In genomic region chr12:50614341-50614740, GRCm38 (mm10) we compare ENCODE assay signal across 18 mouse cellular contexts. TPM values are rescaled to one million over a fixed set of nuclear protein-coding genes. Genes with fewer than 3 reads are reported as not detected.
A peak's percentile ranks its signal among the peaks of the same experiment; 100 is the strongest.
DNase-seq lines count a peak whose midpoint lies in the region; ATAC-seq and TF ChIP-seq lines count a peak whose summit lies in the region.
"Had no signal": no experiment of that assay in that cellular context is flagged by ENCODE, and none has a peak within 500 bp of the region (broad histone marks: within the 10 kb centered on the region; RNA-seq: fewer than 3 reads in every experiment).

No protein-coding gene starts in this region.

- no peak overlapping the region for H3K4me2 ChIP-seq in forebrain, postnatal 0 days (ENCODE audit: low read depth)
- no peak overlapping the region for H3K4me2 ChIP-seq in forebrain, embryonic 12.5 days
- H3K4me2 ChIP-seq in kidney, embryonic 14.5 days (replicated peaks; ENCODE audit: low read depth, low read length): no peak overlapping the region
- H3K4me2 ChIP-seq: embryonic facial prominence, embryonic 13.5 days; limb, embryonic 13.5 days; liver, embryonic 15.5 days; midbrain, embryonic 12.5 days had no signal

- H3K27me3 ChIP-seq in forebrain, postnatal 0 days (ENCODE audit: insufficient read depth, low read length): no peaks in the 10 kb centered on the region
- H3K27me3 ChIP-seq in forebrain, embryonic 12.5 days: no peaks in the 10 kb centered on the region
- no peaks in the 10 kb centered on the region for H3K27me3 ChIP-seq in heart, embryonic 10.5 days (ENCODE audit: insufficient read depth, poor library complexity, severe bottlenecking)
- no peaks in the 10 kb centered on the region for H3K27me3 ChIP-seq in kidney, embryonic 14.5 days (ENCODE audit: control insufficient read depth, insufficient read depth, low read length)
- H3K27me3 ChIP-seq: embryonic facial prominence, embryonic 13.5 days; limb, embryonic 13.5 days; liver, embryonic 15.5 days; midbrain, embryonic 12.5 days had no signal

- intact Hi-C loops in heart, postnatal 14 days (cut with DNase I): no loop called here

- H3K27ac ChIP-seq in forebrain, postnatal 0 days (ENCODE audit: low read depth, low read length): no peak overlapping the region
- H3K27ac ChIP-seq in forebrain, embryonic 12.5 days: no peak overlapping the region
- H3K27ac ChIP-seq in heart, embryonic 10.5 days: peak overlapping the region; percentile 36; the same call in 1 of the 2 replicates
- no peak overlapping the region for H3K27ac ChIP-seq in kidney, embryonic 14.5 days (ENCODE audit: low read depth, low read length)
- H3K27ac ChIP-seq: embryonic facial prominence, embryonic 13.5 days; hindbrain, postnatal 0 days; limb, embryonic 13.5 days; liver, embryonic 15.5 days; midbrain, embryonic 12.5 days had no signal

- H3K36me3 ChIP-seq in forebrain, postnatal 0 days (ENCODE audit: insufficient read depth): no peaks in the 10 kb centered on the region
- H3K36me3 ChIP-seq in forebrain, embryonic 12.5 days (replicated peaks): no peaks in the 10 kb centered on the region
- no peaks in the 10 kb centered on the region for H3K36me3 ChIP-seq in heart, embryonic 10.5 days
- no peaks in the 10 kb centered on the region for H3K36me3 ChIP-seq in kidney, embryonic 14.5 days (ENCODE audit: control insufficient read depth, insufficient read depth, low read length)
- H3K36me3 ChIP-seq: embryonic facial prominence, embryonic 13.5 days; G1E; limb, embryonic 13.5 days; liver, embryonic 15.5 days; midbrain, embryonic 12.5 days had no signal

- no peak for TF ChIP-seq CTCF in forebrain, postnatal 0 days (IDR thresholded peaks at IDR 0.05; ENCODE audit: low read depth)
- TF ChIP-seq CTCF in brain, embryonic 14.5 days (IDR thresholded peaks at IDR 0.05; ENCODE audit: borderline replicate concordance, extremely low read depth, insufficient read depth, insufficient read length): no peak

- no peak overlapping the region for H3K4me3 ChIP-seq in forebrain, postnatal 0 days (ENCODE audit: low read depth, low read length)
- no peak overlapping the region for H3K4me3 ChIP-seq in forebrain, embryonic 12.5 days (replicated peaks)
- H3K4me3 ChIP-seq in heart, embryonic 10.5 days: no peak overlapping the region
- no peak overlapping the region for H3K4me3 ChIP-seq in kidney, embryonic 14.5 days (ENCODE audit: low read length)
- H3K4me3 ChIP-seq: embryonic facial prominence, embryonic 13.5 days; limb, embryonic 13.5 days; liver, embryonic 15.5 days; midbrain, embryonic 12.5 days; myocyte had no signal

- no peak for DNase-seq in forebrain, postnatal 0 days
- DNase-seq in brain, embryonic 14.5 days (ENCODE audit: low read depth): peak; percentile 28
- DNase-seq in heart, embryonic 10.5 days (ENCODE audit: low spot score): no peak
- peak; percentile 4 to 6 for DNase-seq in heart, postnatal 14 days
- DNase-seq: kidney, adult 2 months; lung, postnatal 36 days; right cerebral cortex, postnatal 25 days; thymus, adult 18-20 months had no signal

- 40% methylated on average over 6 of the region's 6 CpGs for WGBS in forebrain, postnatal 0 days
- 54% methylated on average over 6 of the region's 6 CpGs for WGBS in forebrain, embryonic 12.5 days
- 9% methylated on average over 6 of the region's 6 CpGs for WGBS in heart, embryonic 10.5 days
- 69% methylated on average over 6 of the region's 6 CpGs for WGBS in kidney, embryonic 14.5 days

- peak; percentile 18; the same call in 1 of the 2 replicates for ATAC-seq in forebrain, postnatal 0 days
- no peak for ATAC-seq in forebrain, embryonic 12.5 days (ENCODE audit: low FRiP score)
- ATAC-seq in kidney, embryonic 14.5 days (ENCODE audit: low FRiP score, low TSS enrichment): no peak
- ATAC-seq in granulocyte monocyte progenitor cell, adult 5-6 weeks (replicated peaks; ENCODE audit: poor library complexity, severe bottlenecking): no peak
- ATAC-seq: hindbrain, postnatal 0 days had no signal

- H3K4me1 ChIP-seq in forebrain, postnatal 0 days (ENCODE audit: insufficient read depth): no peaks in the 10 kb centered on the region
- H3K4me1 ChIP-seq in forebrain, embryonic 12.5 days: peaks cover 3% of the 10 kb centered on the region; the same call in 1 of the 2 replicates
- peaks cover 7% of the 10 kb centered on the region for H3K4me1 ChIP-seq in heart, embryonic 10.5 days
- no peaks in the 10 kb centered on the region for H3K4me1 ChIP-seq in kidney, embryonic 14.5 days (ENCODE audit: control insufficient read depth, insufficient read depth, low read length)
- H3K4me1 ChIP-seq: embryonic facial prominence, embryonic 13.5 days; limb, embryonic 13.5 days; liver, embryonic 15.5 days; midbrain, embryonic 12.5 days had no signal

- H3K9me3 ChIP-seq in forebrain, postnatal 0 days (ENCODE audit: low read length): no peaks in the 10 kb centered on the region
- H3K9me3 ChIP-seq in forebrain, embryonic 12.5 days: no peaks in the 10 kb centered on the region
- H3K9me3 ChIP-seq in heart, embryonic 10.5 days: no peaks in the 10 kb centered on the region
- H3K9me3 ChIP-seq in kidney, embryonic 14.5 days (ENCODE audit: control insufficient read depth, low read length): no peaks in the 10 kb centered on the region
- H3K9me3 ChIP-seq: embryonic facial prominence, embryonic 13.5 days; limb, embryonic 13.5 days; liver, embryonic 15.5 days; midbrain, embryonic 12.5 days had no signal

- no peak for TF ChIP-seq POLR2A in brain, embryonic 14.5 days (IDR thresholded peaks at IDR 0.05; ENCODE audit: borderline replicate concordance, extremely low read depth, insufficient read depth, insufficient read length, poor library complexity, severe bottlenecking)

- H3K9ac ChIP-seq in forebrain, postnatal 0 days: no peak overlapping the region
- H3K9ac ChIP-seq in forebrain, embryonic 12.5 days: no peak overlapping the region
- H3K9ac ChIP-seq in kidney, embryonic 14.5 days (ENCODE audit: low read depth, low read length): no peak overlapping the region
- H3K9ac ChIP-seq: embryonic facial prominence, embryonic 13.5 days; limb, embryonic 13.5 days; liver, embryonic 15.5 days; midbrain, embryonic 12.5 days had no signal

RNA-seq across cellular contexts. Expression of gene Prkd1, which starts 34.6 kb away (rescaled TPM):
- total RNA-seq in forebrain, postnatal 0 days (2014; rRNA removed): 7.4 and 7.8 TPM in 2 replicates
- 2.5 and 3.7 TPM in 2 replicates for polyA plus RNA-seq in forebrain, postnatal 0 days (2015; fragmentation: Nextera tagmentation; extraction: Ambion mirVana)
- 8.2 and 8.7 TPM in 2 replicates for polyA plus RNA-seq in forebrain, embryonic 12.5 days (2016; fragmentation: Nextera tagmentation; extraction: Ambion mirVana)
- polyA plus RNA-seq in brain, embryonic 14.5 days (2012; rRNA removed): 5.0 and 8.1 TPM in 2 replicates
- 6.5 and 7.3 TPM in 2 replicates for polyA plus RNA-seq in heart, embryonic 10.5 days (2016; fragmentation: Nextera tagmentation; extraction: Ambion mirVana)
- 1 to 10 TPM; 8.1 to 8.2 TPM for total RNA-seq in heart, postnatal 14 days (2021)
- 3.7 and 6.0 TPM in 2 replicates for polyA plus RNA-seq in kidney, embryonic 14.5 days (2014; fragmentation: Nextera tagmentation; extraction: Ambion mirVana)
- total RNA-seq in granulocyte monocyte progenitor cell, adult 5-6 weeks (2014; fragmentation: Nextera tagmentation): not detected in 2 replicates
- not detected in 2 replicates for total RNA-seq in granulocyte monocyte progenitor cell, adult 5-6 weeks (2017)
- polyA plus RNA-seq: G1E had no signal

Comparison
In these comparisons a context has a peak if more than half of its experiments do, and no peak if none do; other contexts are left out.
1. DNase-seq: peak in brain, embryonic 14.5 days (single experiment) and heart, postnatal 14 days (2 of 2); none in forebrain, postnatal 0 days (single experiment) and heart, embryonic 10.5 days (single experiment).